Mouse (Mus musculus): ENCODE data around the gene Furin.

Furin gene

GRCm38 (mm10) chr7:80427730-80428129 is 22.5 kb upstream of the Furin start:
- 81% methylated on average over 5 of the region's 5 CpGs for WGBS

DNA sequence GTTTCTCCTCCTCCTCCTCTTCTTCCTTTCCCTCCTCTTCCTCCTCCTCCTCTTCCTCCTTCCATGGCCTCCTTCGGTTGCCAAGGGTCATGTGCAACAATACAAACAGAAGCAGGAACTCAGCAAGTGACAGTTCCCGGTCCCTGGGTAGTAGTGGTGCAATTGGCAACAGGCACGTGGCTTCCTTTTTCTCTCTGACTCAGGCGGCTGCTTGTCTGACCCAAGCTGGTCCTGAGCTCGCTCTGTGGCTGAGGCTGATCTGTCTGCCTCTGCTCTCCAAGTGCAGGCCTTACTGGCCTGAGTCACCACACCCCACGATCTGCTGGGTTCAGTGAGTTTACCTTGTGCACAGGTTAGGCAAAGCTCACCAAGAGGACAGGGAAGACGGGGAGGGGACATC is 21.1 kb upstream of the Furin start:
- WGBS, result 72% methylated on average over 7 of the region's 7 CpGs

DNA sequence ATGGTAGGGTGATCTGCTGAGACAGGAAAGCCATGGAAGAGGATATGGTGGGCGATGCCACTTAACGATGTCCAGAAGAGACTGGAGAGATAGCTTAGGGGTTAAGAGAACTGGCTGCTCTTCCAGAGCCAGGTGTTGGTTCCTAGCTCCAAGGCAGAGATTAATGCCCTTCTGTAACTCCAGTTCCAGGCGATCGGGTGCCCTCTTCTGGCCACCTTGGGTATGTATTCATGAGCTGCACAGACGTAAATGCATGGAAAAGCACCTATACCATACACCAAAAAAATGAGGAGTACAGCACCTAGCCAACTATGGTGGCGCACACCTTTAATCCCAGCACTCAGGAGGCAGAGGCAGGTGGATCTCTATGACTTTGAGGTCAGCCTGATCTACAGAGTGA is 19.5 kb upstream of the Furin start:
- WGBS, result 90% methylated on average over 6 of the region's 6 CpGs

DNA sequence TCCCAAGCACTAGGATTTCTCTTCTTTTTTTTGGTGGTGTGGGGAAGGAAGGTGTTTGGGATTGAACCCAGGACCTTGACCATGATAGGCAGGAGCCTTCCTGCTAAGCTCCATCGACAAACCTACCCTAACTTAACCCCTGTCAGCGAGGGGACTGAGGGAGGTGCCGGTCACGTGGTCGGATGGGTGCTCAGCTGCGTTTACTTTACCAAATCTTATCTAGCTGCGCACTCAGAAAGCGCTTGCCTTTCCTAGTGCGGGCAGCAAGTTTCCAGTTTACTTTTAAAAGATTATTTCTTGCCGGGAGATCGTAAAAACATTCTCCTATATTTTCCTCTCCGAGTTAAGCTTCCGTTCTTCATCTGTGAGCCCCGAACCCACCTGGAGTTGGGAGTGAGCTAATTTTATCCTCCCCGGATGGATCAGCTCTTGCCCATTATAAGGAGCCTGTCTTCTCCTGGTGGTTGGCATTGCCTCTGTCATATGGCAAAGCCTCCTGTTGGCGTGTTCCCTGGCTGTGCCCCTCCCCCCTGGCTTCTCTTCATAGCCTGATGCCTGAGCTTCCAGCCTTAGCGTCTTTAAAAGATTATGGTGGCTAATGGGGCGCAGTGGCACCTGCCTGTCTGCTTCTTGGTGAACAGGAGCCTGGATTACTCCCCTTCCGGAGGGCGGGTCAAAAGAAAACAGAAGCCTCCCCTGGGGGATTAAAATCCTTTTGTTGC is 17.7 kb upstream of the Furin start:
- WGBS, result 18% methylated on average over 20 of the region's 20 CpGs

DNA sequence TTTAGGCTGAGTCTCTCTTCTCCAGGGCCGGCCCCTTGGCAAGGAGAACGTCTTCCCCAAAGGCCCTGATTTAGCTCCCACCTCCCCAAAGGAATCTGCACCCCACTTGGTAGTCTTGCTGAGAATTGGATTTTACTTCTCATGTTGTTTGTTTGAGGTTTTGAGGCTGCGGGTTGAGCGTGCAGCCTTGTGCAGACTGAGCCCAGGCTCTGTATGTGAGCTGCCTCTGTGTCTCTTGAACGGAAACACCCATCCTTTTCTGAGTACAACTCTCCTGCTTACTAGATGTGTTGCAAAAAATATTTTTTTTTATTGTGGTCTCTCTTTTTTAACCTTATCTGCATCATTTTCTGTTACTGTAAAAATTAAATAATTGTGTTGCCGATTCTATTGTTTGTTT is 16.3 kb upstream of the Furin start:
- WGBS, result 98% methylated on average over 6 of the region's 6 CpGs

DNA sequence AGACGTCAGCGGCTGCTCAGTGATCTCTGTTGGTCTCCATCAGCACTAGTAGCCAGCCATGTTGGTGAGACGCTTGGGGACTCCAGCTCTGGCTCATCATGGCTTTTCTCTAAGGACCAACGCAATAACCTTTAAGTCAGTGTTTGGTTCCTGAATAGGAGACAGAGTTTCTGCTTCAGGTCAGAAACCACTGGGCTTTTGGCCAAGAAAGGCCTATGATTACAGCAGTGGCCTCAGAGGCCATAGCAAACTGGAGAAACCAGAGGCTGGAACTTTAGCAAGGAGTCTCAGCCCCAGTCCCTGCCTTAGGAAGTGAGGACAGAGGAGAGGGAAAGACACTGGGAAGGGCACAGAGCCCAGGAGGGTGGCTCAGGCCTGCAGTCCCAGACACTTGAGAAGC is 15.3 kb upstream of the Furin start:
- WGBS, result 89% methylated on average over 4 of the region's 4 CpGs

GRCm38 (mm10) chr7:80419278-80419677 is 14.0 kb upstream of the Furin start:
- WGBS, result 84% methylated on average over 3 of the region's 3 CpGs

GRCm38 (mm10) chr7:80418036-80418435 is 12.8 kb upstream of the Furin start:
- 89% methylated on average over 3 of the region's 3 CpGs for WGBS

GRCm38 (mm10) chr7:80416969-80417368 is 11.7 kb upstream of the Furin start:
- 90% methylated on average over 7 of the region's 7 CpGs for WGBS

GRCm38 (mm10) chr7:80414303-80414855 is 9.1 kb upstream of the Furin start:
- WGBS, result 88% methylated on average over 7 of the region's 7 CpGs

- 76% methylated on average over 9 of the region's 9 CpGs for WGBS
Observed at GRCm38 (mm10) chr7:80413512-80414302, 8.5 kb upstream of the Furin start.

DNA sequence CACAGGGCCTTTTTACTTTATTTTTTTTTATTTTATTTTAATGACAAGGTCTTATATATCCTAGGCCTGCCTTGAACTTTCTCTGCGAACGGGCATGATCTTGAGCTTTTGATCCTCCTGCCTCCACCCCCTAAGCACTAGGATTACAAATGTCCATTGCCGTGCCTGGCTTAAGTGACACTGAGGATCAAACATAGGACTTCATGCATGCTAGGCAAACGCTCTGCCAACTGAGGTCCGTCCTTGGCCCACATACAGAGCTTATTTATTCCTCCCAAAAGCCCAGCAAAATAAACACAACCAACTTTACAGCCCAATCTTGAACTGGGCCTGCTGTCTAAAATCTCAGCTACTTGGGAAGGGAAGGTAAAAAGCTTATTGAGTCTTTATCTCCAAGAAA is 7.5 kb upstream of the Furin start:
- WGBS, result 61% methylated on average over 5 of the region's 5 CpGs

DNA sequence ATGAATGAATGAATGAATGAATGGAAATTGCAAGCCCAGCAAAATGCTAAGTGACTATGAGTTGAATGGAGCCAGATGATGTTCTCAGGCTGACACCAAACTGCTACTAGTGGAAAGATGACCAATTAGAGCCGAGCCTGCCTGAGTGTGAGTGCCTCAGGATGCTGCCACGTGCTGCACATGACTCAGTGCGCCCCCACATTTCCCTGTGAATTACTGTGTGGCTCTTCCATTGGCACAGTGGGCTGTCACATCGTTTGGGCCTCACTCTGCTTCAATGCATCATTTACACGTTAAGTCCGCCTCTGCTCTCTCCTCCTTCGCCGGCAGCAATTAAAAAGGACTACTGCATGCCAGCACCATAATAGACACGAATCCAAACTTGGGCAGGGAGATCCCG is 7.0 kb upstream of the Furin start:
- 41% methylated on average over 10 of the region's 10 CpGs for WGBS

DNA sequence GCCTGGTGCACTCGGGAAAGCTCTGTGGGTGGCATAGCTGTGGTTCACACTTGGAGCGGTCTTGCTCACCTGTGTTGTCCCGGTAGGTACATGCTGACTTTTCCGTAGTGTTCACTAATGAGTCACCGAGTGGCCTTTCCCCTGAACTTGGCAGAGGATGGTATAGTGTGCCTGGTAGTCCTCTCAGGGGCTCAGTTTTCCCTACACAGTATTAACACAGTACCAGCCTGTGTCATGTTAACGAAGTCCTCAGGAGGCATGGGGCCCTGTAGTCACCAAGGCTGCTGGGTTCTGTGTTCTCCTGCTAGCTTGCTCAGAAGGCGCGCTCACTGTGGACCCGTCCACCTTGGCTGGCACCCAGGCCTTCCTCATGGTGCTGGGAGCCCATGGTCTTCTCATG is 5.1 kb upstream of the Furin start:
- 76% methylated on average over 9 of the region's 9 CpGs for WGBS

DNA sequence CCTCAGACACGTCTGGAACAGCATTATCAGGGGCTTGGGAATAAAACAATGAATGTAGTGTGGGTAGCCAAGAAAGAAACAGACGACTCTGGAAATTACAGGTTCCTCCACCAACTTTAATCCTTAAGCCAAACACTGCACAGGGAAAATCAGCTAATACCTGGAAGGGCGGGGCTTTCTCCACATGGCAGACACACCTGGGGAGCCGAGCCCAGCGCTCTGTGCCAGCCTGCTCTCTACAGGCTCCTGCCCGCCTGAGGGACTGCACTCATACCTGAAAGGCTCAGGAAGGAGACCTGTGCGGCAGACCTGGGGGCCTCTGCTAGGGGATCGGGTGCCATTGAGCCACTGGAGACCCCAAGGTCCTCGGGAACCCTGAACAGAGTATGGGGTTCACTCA is 2.5 kb upstream of the Furin start:
- 88% methylated on average over 9 of the region's 9 CpGs for WGBS

DNA sequence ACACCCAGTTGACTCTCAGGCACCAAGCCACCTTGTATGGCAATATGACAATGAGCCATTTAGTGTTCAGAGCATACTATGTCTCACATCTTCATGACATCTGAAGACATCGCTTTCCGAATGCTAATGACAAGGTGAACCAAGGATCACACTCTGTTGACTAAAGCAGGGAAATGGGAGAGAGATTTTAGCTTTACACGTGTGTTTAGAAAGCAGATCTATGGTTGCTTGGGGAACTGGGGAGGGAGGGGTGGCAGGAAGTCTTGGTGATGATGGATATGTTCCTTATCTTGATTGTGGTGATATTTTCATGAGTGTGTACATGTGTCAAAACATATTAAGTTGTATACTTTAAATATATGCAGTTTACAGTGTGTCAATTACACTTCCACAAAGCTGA is 950 bp upstream of the Furin start:
- 88% methylated on average over 3 of the region's 3 CpGs for WGBS

GRCm38 (mm10) chr7:80404101-80404894 is 938 bp downstream of the Furin start:
- WGBS, result 48% methylated on average over 7 of the region's 7 CpGs

DNA sequence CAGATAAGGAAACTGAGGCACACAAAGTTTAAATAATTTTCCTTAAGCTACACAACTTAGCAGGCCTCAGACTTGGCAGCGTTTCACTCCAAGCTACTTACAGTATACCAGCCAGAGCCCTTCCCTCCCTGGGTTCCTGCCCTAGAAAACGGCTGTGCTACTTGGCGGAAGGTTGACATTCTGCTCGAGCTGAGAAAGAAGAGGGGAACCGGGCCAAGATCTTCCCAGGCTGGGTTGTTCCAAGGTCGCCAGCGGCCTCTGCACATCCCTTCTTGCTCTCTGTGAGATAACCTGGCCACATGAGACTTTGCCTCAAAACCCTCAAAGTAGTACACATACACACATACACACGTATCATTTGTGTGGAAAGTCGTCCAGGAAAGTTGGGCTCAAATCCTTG is 1.7 kb downstream of the Furin start:
- 16% methylated on average over 9 of the region's 9 CpGs for WGBS

DNA sequence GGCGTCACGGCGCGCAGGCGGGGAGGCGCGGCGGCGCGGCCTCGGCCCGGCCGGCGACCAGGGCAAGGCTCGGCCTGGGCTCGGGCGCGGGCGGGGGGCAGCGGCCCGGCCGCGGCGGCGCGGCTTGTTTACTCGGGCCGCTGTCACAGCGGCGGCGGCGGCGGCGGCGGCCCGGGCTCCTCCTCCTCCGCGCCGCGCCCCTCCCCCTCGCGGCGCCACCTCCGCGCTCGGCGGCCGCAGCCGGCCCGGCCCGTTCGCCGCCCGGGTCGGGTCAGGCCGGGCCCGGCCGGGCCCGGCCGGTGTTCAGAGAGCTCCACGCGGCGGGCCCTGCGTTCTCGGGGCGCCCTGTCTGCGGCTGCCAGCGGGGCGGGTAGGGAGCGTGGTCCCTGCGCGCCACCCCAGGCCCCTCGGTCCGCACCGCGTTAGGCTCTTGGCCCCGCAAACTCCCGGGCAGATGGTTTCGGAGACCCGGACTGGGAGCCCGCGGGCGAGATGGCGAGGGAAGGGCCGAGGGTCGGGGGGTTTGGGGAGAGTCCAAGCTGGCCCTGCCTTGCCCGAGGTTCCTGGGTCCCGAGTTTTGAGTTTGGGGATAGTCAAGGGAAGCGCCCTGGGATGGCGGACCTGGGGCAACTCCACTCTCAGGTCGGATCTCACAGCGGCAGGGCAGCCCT is 2.5 kb downstream of the Furin start:
- 6% methylated on average over 60 of the region's 92 CpGs for WGBS

GRCm38 (mm10) chr7:80401860-80402641 is 3.2 kb downstream of the Furin start:
- WGBS, result 1% methylated on average over 93 of the region's 102 CpGs

Data from cerebral cortex, adult 2 months (tissue).